Mouse (Mus musculus) ovary, postnatal 14 days (tissue): ENCODE data around the gene Ubap1.

Source experiments
- DNase-seq: peaks from one replicate; pipeline ENCODE4 v3.0.0; 2022; ENCODE audit warnings: low spot score

Gene Ubap1

GRCm38 (mm10) chr4:41438931-41439330 lies 90.1 kb downstream of the Ubap1 start:
- DNase-seq: no peak
